Mouse (Mus musculus): ENCODE measurements around the gene Ndufb6. TPM values are rescaled to one million over a fixed set of nuclear protein-coding genes. Genes with fewer than 3 reads are reported as not detected.

Gene Ndufb6
- total RNA-seq, 2 experiments from 2014 or later = 164 to 187 TPM

- Histone ChIP-seq H3K4me3 (no peak overlapping the region), H3K27ac (no peak overlapping the region)
- no peak for DNase-seq (ENCODE audit: extremely low spot score in 1 of 2, low spot score in 2 of 2)
- intact Hi-C loops (cut with DNase I) = no loop called here
- no peak for TF ChIP-seq CTCF (IDR thresholded peaks at IDR 0.05)
These were observed 51.3 kb downstream of the Ndufb6 start for GRCm38 (mm10) chr4:40227886-40228285.

DNA sequence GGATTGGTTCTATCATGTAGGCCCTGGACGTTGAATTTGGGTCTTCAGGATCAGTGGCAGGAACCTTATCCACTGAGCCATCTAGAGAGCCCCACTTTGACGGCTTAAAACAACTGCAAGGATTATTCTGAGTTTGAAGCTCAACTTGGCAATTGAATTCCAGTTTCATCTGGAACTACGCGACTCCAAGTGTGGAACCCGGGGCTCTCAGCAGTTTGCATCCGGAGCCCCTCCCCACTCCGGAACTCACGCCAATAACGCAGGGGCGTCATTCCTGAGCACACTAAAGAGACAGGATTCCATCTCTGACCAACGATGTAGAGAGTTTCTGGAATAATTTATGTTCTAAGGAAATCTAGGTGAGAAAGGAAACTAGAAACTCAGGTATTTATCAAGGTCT, 52.1 kb downstream of the Ndufb6 start:
- TF ChIP-seq CTCF (IDR thresholded peaks at IDR 0.05) = no peak
- no peak overlapping the region for H3K27ac ChIP-seq
- no peak for DNase-seq (ENCODE audit: extremely low spot score in 1 of 2, low spot score in 2 of 2)
- intact Hi-C loops (cut with DNase I) = no loop called here
- H3K4me3 ChIP-seq = no peak overlapping the region

DNA sequence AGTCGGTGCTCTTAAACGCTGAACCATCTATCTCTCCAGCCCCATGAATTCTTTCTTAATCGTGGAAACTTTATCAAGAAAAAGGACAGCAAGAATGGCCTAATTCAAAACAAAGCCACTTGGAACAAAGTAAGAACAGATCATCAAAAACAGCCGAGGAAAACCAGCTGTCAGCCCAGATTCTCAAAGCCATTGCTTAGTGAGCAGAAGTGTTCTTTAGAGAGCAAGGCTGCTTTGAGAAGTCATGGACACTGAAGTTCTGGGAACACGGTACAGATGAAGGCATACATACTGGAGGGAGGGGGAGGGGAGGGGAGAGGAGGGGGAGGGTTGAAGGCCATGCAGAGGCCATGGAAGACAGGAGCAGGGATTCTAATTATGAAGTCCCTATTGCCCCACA, 53.1 kb downstream of the Ndufb6 start:
- no peak for TF ChIP-seq CTCF (IDR thresholded peaks at IDR 0.05)
- intact Hi-C loops (cut with DNase I) = no loop called here
- no peak for DNase-seq (ENCODE audit: extremely low spot score in 1 of 2, low spot score in 2 of 2)
- Histone ChIP-seq H3K4me3 (no peak overlapping the region), H3K27ac (no peak overlapping the region)

- no peak for DNase-seq (ENCODE audit: extremely low spot score in 1 of 2, low spot score in 2 of 2)
- no peak overlapping the region for H3K4me3 ChIP-seq
These were observed 57.2 kb downstream of the Ndufb6 start for GRCm38 (mm10) chr4:40221876-40222585.

DNA sequence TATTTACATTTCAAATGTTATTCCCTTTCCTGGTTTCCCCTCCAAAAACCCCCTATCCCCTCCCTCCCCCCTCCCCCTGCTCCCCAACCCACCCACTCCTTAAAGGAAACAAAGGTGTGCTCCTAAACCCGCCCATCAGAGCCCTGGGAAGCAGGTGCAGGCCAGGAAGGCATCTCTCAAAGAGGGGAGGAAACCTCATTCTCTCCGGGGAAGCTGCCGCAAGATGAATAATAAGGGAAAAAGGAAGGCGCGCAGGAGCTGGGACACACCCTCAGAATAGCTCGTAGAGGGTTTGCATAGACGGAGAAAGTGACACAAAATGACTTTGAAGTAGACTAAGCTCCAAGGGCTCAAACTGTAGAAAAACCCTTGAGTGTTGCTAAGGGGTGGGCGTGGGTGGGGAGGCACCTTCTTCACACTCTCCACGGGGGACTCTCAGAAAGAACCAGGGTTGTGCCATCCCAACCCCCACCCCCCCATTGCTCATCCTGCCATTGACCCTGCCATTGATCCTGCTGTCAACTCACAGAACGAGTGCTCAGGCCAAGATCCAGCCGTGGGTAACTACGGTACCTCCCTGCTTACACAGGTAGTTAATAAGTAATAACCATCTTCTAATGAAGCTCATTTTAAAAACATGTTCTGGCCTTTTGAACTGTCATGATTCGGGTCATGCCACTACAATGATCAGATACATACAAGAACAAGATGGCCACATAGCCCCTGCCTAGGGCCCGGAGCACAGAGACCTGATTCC, 58.0 kb downstream of the Ndufb6 start:
- intact Hi-C loops (cut with DNase I) = no loop called here
- TF ChIP-seq CTCF (IDR thresholded peaks at IDR 0.05) = no peak
- Histone ChIP-seq H3K4me3 (no peak overlapping the region), H3K27ac (no peak overlapping the region)
- no peak for DNase-seq (ENCODE audit: extremely low spot score in 1 of 2, low spot score in 2 of 2)

More at GRCm38 (mm10) chr4:40221876-40222585, 57.2 kb downstream of the Ndufb6 start:
- intact Hi-C loops (cut with DNase I) = no loop called here
- no peak overlapping the region for H3K27ac ChIP-seq
- TF ChIP-seq CTCF (IDR thresholded peaks at IDR 0.05) = no peak

Other genes starting within 250 kb of the Ndufb6 start
- gene Aco1, start 136.3 kb downstream of the Ndufb6 start, total RNA-seq (2021) = 10 to 100 TPM; 26.8 to 28.2 TPM
- 1 to 10 TPM; 3.6 to 4.2 TPM for gene Ddx58, start 39.6 kb downstream of the Ndufb6 start, total RNA-seq (2021)
- 10 to 100 TPM; 10.3 to 11.8 TPM for gene Smim27, start 9.8 kb downstream of the Ndufb6 start, total RNA-seq (2021)
- gene Topors, start 9.6 kb downstream of the Ndufb6 start, total RNA-seq (2021) = 10 to 100 TPM; 19.2 to 21.9 TPM
- 10 to 100 TPM; 21.5 to 22.6 TPM for gene Tmem215, start 192.8 kb upstream of the Ndufb6 start, total RNA-seq (2021)